Comparison of ENCODE assay signal across 12 mouse cellular contexts in genomic region chr2:65218318-65218717, GRCm38 (mm10). TPM values are rescaled to one million over a fixed set of nuclear protein-coding genes. Genes with fewer than 3 reads are reported as not detected.
DNase-seq lines count a peak whose midpoint lies in the region; ATAC-seq and TF ChIP-seq lines count a peak whose summit lies in the region.
"Had no signal": no experiment of that assay in that cellular context is flagged by ENCODE, and none has a peak within 500 bp of the region (broad histone marks: within the 10 kb centered on the region; RNA-seq: fewer than 3 reads in every experiment).

No protein-coding gene starts in this region.

- peak overlapping the region; percentile 100 for H3K27ac ChIP-seq in kidney, adult 2 months (ENCODE audit: insufficient read depth, low read depth, low read length)
- H3K27ac ChIP-seq: embryonic facial prominence, embryonic 12.5 days; heart, embryonic 15.5 days; left cerebral cortex, adult 2 months had no signal

- peak; percentile 20 for DNase-seq in cerebellum, adult 11-12 months
- DNase-seq in ovary, postnatal 36 days (ENCODE audit: low spot score) = peak; percentile 23
- DNase-seq in ovary, postnatal 14 days (ENCODE audit: low spot score) = no peak
- DNase-seq in kidney, adult 2 months = peak; percentile 96
- DNase-seq in lung, postnatal 4 days = peak; percentile 40 to 59
- DNase-seq in ovary, adult 18-20 months (ENCODE audit: low spot score) = no peak
- DNase-seq: right cerebral cortex, adult 18-20 months had no signal

- ATAC-seq in cerebellum, adult (ENCODE audit: insufficient number of reproducible peaks, low FRiP score, low TSS enrichment) = no peak
- ATAC-seq in megakaryocyte progenitor cell, adult 5-6 weeks (replicated peaks; ENCODE audit: poor library complexity) = no peak

- no peak for TF ChIP-seq CTCF in kidney, adult 2 months (conservative IDR thresholded peaks at IDR 0.05; ENCODE audit: insufficient read depth, insufficient read length, low read depth, low read length)

- H3K36me3 ChIP-seq in kidney, adult 2 months (ENCODE audit: control insufficient read depth, insufficient read depth, low read length) = no peaks in the 10 kb centered on the region; the same call in 1 of the 2 replicates
- H3K36me3 ChIP-seq: embryonic facial prominence, embryonic 12.5 days; heart, embryonic 15.5 days had no signal

- peak; percentile 21 for TF ChIP-seq POLR2A in kidney, adult 2 months (IDR thresholded peaks at IDR 0.05; ENCODE audit: low read depth, low read length)

- H3K4me3 ChIP-seq in kidney, adult 2 months (ENCODE audit: insufficient read depth, low read depth, low read length) = no peak overlapping the region
- H3K4me3 ChIP-seq: embryonic facial prominence, embryonic 12.5 days; heart, embryonic 15.5 days; left cerebral cortex, adult 2 months had no signal

- WGBS in kidney, adult 2 months = 39% methylated on average over 9 of the region's 9 CpGs

- H3K27me3 ChIP-seq in kidney, adult 2 months (replicated peaks; ENCODE audit: control insufficient read depth, insufficient read depth, low read length) = no peaks in the 10 kb centered on the region
- H3K27me3 ChIP-seq: embryonic facial prominence, embryonic 12.5 days; heart, embryonic 15.5 days had no signal

- peaks cover 58% of the 10 kb centered on the region for H3K4me1 ChIP-seq in kidney, adult 2 months (ENCODE audit: control insufficient read depth, insufficient read depth, low read length)
- H3K4me1 ChIP-seq: embryonic facial prominence, embryonic 12.5 days had no signal

RNA-seq across cellular contexts. Expression of gene Cobll1, which starts 20.9 kb away (rescaled TPM):
- polyA plus RNA-seq in kidney, adult 2 months (2012; rRNA removed) = 51.7 and 53.2 TPM in 2 replicates
- total RNA-seq in megakaryocyte progenitor cell, adult 5-6 weeks (2015) = 1.9 and 3.9 TPM in 2 replicates
- 1.6 and 2.2 TPM in 2 replicates for total RNA-seq in megakaryocyte progenitor cell, adult 5-6 weeks (2017)

Comparison
In these comparisons a context has a peak if more than half of its experiments do, and no peak if none do; other contexts are left out.
1. DNase-seq: peak in cerebellum, adult 11-12 months (single experiment), ovary, postnatal 36 days (single experiment), kidney, adult 2 months (single experiment) and lung, postnatal 4 days (2 of 2); none in ovary, postnatal 14 days (single experiment) and ovary, adult 18-20 months (single experiment).